Mouse (Mus musculus) urinary bladder, postnatal 36 days (tissue): ENCODE measurements around the gene Adipor2.

Experiments
- DNase-seq, 2 experiments: peaks; one replicate each; pipeline ENCODE4 v3.0.0; 2022; ENCODE audit warnings: low spot score in 2 of 2, mixed read lengths in 1 of 2

Gene Adipor2

GRCm38 (mm10) chr6:119420357-119420756 is 2.9 kb upstream of the Adipor2 start:
- no peak for DNase-seq

GRCm38 (mm10) chr6:119419412-119419811 is 1.9 kb upstream of the Adipor2 start:
- DNase-seq = no peak

DNA sequence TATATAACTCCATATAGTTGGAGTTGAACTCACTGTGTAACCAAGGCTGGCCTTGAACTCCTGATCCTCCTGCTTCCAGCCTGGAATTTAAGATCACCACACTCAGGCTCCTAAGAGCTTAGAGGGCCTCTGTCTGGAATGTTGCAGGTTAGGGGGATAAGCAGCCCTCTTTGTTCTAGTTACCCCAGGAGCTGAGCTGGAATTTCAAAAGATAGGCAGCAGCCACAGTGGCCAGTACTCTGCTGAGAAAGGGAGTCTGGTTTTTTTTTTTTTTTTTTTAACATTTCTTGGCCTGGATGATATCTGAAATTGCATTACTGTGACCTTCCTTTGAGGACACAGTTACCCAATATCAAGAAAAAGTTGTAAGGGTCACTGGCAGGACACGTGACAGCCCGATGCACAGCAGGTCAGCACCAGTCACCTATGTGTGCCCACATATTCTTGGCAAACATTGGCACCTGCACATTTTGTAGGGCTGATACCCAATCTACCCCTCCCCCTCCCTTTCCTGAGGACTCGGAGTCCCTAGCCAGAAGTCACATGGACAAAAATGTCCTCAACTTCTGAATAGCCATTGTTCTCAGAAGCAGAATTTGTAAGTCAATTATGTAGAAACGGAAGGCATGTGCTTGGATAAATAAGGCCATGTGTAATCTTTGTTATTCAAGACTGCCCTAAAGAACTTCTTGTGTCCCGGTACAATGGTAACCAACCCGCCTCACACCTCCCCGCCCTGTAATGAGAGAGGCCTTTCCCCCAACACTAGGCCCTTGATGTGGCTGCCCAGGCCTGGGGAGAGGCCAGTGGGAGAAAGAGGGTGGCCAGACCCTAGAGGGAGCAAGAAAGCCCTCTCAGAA is 1.1 kb upstream of the Adipor2 start:
- DNase-seq = no peak

DNA sequence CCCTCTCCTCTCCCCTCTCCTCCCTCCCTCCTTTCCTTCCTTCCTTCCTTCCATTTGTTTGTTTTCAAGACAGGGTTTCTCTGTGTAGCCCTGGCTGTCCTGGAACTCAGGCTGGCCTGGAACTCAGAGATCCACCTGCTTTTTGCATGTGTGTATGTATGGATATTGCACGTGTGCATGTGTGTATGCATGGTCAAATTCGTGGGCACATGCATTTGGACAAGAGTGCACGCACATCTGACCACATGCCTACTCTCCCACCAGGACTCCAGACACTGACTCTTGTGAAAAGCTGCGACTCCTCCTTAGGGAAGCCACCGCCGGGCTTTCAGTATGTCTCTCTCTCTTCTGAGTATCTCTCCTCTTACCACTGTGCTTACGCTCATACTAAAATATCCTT is 317 bp upstream of the Adipor2 start:
- no peak for DNase-seq

DNA sequence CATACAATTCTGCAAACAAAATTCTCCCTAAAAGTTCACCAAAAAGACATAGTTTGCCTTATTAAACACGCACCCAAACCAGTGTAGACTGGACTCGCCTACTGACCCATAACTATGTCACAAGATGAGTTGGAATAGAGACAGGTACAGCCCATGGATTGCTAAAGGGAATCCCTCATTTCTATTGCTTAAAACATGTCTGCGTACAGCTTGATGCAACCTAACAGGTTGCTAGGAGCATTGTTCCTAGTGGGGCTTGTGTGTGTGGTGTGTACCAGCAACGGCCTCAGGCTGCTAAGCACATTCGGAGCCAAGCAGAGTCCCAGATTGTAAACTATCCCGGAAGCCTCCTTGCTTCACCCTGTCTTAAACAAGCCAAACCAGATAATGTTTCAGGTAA is 861 bp downstream of the Adipor2 start:
- DNase-seq = no peak

DNA sequence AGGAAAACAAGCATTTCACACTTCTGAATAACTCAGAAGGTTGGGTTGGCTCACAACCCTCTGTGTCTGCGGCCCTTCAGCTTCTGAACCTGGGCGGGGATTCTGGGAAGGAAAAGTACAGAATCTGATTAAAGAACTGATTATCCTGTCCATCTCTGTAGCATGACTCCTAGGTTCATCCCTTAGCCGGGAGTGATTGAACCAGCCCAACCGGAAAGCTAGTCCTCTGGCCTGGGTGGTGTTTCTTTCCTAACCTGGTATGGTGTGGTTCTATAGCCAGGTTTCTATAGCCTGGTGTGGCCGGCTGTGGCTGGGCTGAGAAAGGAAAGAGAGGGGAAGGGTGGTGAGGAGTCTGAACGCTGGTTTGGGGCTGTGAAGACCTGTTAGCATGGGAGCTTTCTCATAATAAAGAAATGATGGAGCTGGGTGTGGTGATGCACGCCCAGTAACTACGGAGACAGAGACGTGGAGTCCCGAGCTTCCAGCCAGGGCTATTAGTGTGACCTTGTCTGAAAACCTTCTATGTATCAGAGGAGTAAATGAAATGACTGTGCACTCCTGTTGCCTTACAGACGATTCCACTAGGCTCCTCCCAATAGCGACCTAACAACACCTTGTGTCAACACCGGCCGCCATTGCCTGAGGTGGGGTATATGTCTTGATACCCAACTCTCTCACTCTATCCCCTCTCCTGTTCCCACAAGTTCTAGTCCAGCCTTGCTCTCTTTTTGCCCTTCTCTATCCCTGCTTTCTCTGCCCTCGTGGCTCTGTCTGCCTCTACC is 3.1 kb downstream of the Adipor2 start:
- no peak for DNase-seq

- DNase-seq = no peak
Observed at GRCm38 (mm10) chr6:119412588-119412987, 4.9 kb downstream of the Adipor2 start.

DNA sequence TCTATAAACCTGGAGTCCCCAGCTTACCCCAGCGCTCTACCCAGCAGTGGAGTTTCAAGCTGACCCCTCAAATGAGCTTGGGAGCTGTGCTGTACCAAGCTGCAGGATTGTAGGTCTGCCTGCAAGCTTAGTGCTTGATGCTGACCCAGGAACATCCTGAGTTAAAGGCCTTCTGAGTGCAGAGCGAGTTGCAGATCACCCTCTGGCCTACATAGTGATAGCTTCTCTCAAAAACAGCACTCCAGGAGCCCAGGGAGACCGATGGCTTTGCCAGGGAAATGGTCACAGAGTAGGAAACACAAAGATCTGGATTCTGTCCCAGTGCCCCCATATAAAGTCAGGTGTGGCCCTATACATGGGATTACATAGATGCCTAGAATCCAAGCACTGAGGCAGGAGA is 6.0 kb downstream of the Adipor2 start:
- DNase-seq = no peak

DNA sequence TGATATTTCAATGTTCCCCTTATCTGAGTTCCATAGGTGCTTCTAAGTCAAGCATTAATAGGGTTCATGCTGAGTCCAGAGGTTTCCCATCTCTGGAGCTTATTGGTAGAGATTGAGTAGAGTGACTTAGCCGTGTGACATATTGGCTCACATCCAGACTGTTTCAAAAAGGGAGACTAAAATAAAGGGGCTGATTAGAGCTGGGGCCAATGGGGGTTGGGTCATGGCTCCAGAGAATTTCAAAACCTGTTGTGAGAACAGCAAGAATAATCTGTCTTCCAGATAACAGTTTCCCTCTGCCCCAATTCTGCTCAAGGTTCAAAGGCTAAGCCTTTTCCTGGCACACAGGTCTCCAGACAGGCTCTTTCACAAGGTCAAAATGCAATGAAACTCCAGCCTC is 7.7 kb downstream of the Adipor2 start:
- DNase-seq = no peak

- no peak for DNase-seq
Observed at GRCm38 (mm10) chr6:119408582-119408981, 8.9 kb downstream of the Adipor2 start.

GRCm38 (mm10) chr6:119407818-119408217 is 9.7 kb downstream of the Adipor2 start:
- DNase-seq = no peak

- DNase-seq = no peak
Observed at GRCm38 (mm10) chr6:119406528-119406927, 11.0 kb downstream of the Adipor2 start.

GRCm38 (mm10) chr6:119405310-119405709 is 12.2 kb downstream of the Adipor2 start:
- no peak for DNase-seq

DNA sequence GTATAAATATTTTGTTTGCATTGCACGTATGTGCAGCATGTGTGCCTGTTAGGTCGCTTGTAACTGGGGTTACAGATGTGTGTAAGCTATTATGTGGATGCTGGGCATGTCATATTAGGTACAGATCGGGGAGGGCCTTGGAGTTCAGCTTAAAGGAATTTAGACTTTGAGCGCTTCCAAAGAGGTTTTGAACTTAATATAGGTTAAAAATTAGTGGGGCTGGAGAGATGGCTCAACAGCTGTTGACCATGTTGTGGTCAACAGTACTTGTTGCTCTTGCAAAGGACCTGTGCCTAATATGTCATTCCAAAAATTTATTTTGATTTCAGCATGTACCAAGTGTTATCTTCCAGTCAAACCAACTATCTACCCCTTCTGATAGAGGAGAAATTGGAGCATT is 12.7 kb downstream of the Adipor2 start:
- DNase-seq = no peak

DNA sequence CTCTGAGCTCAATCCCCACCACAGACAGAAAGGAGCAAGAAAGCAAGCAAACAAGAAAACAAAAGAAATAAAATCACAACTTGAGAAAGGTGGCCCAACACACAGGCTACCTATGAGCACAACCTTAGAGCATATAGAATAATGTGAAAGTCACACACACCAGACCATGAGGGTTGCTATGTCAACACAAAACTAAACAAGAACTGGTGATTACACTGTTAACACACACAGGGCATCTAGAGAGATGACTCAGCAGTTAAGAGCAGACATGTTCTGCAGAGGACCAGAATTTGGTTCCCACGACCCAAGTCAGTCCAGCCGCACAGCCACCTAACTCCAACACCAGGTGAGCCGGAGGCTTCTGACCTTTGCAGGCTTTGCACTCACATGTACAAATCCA is 14.5 kb downstream of the Adipor2 start:
- DNase-seq = no peak

GRCm38 (mm10) chr6:119401545-119402304 is 15.8 kb downstream of the Adipor2 start:
- no peak for DNase-seq

DNA sequence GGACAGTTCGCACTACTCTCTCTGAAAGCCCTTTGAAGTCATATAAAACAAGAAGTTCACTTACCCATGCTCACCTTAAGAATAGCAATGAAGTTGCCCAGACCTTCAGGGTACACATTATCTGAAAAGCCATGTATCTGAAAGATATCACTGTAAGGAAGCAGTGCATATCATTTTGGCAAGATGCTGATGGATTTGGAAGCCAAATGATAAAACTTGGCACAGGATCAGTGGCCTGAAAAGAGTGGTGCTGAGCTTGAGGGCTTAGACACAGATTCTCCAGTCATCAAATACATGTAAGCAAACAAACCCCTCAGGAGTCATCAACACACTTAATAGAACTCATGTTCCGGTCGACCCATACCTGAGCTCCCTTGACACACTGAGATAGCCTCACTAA is 16.9 kb downstream of the Adipor2 start:
- no peak for DNase-seq

- no peak for DNase-seq
Observed at GRCm38 (mm10) chr6:119399371-119399770, 18.1 kb downstream of the Adipor2 start.

DNA sequence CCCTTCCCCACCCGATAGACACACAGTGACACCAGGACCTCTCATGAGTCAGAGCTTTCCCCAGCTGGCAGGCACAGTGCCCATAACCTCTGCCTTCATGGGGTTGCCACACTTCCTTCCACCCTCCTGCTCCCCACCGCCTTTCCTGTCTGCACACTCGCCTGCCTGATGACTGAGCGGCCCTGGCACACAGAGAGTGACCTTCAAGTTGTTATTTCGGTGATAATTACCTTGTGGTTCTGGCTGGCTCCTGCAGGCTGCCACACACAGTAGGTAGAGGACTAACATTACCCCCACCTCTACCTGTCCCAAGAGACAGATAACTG is 21.2 kb downstream of the Adipor2 start:
- DNase-seq = peak; percentile 77 to 91

DNA sequence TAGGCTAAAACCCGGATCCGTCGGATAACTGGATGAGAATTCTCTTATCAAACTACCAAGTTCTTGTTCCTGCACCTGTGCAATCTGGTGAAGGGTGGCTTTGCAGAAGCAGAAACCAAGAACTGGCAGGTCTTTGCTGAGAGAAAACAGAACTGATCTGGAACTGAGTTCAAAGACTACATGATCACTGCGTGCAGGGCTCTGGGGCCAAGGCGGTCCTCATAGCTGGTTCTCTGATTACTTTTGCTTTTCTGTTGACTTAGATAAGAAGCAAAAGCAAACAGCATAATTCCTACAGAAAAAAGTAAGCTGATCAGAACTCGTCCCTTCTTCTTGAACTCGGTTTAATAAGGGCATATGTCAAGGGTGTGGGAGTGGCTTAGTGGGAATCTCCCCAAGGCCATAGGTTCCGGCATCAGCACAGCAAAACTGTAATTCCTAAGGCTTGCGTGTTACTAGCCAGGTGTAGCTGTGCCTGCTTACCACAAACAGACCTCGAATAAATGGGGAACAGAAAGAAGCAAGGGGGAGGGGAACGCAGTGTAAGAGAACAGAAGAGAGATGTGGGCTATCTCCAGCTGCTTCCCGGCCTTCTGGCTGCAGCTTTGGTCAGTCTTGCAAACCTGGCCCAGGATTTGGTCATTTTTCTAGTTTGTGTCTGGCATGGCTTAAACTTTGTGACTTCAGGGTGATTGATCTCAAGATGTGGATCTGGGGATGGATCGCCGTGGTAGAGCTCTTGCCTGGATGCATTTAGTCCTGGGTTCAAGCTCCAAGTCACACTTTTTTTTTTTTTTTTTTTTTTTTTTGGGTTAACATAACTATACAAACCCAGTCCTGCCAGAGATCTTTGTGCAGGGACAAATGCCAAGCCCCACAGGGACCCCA is 21.8 kb downstream of the Adipor2 start:
- peak; percentile 37 to 38 for DNase-seq

- peak in 1 of 2 experiments; percentile 54 for DNase-seq
Observed at GRCm38 (mm10) chr6:119392836-119393235, 24.7 kb downstream of the Adipor2 start.
